Mouse (Mus musculus) lung, postnatal 14 days (tissue): ENCODE measurements around the gene Grb10.

ENCODE experiments used
- DNase-seq: peaks from one replicate; pipeline ENCODE4 v3.0.0; 2021

The Grb10 gene

GRCm38 (mm10) chr11:12032831-12033230, 5.7 kb downstream of the Grb10 start:
- no peak for DNase-seq

- DNase-seq: no peak
Measured at GRCm38 (mm10) chr11:12026638-12027037, 11.8 kb downstream of the Grb10 start.

- DNase-seq: peak; percentile 82
Measured at GRCm38 (mm10) chr11:12025756-12026593, 12.5 kb downstream of the Grb10 start.

- no peak for DNase-seq
Measured at GRCm38 (mm10) chr11:12025392-12025755, 13.1 kb downstream of the Grb10 start.

GRCm38 (mm10) chr11:12023051-12023450, 15.4 kb downstream of the Grb10 start:
- no peak for DNase-seq

GRCm38 (mm10) chr11:12019651-12020050, 18.8 kb downstream of the Grb10 start:
- DNase-seq: no peak

- DNase-seq: no peak
Measured at GRCm38 (mm10) chr11:12018604-12019003, 19.9 kb downstream of the Grb10 start.

- no peak for DNase-seq
Measured at GRCm38 (mm10) chr11:12010084-12010483, 28.4 kb downstream of the Grb10 start.

GRCm38 (mm10) chr11:12000293-12000910, 38.1 kb downstream of the Grb10 start:
- no peak for DNase-seq

GRCm38 (mm10) chr11:11998881-11999280, 39.6 kb downstream of the Grb10 start:
- DNase-seq: no peak

GRCm38 (mm10) chr11:11997045-11997444, 41.4 kb downstream of the Grb10 start:
- no peak for DNase-seq

- DNase-seq: no peak
Measured at GRCm38 (mm10) chr11:11995371-11995770, 43.1 kb downstream of the Grb10 start.

- DNase-seq: no peak
Measured at GRCm38 (mm10) chr11:11993807-11994206, 44.7 kb downstream of the Grb10 start.

- no peak for DNase-seq
Measured at GRCm38 (mm10) chr11:11993183-11993582, 45.3 kb downstream of the Grb10 start.

GRCm38 (mm10) chr11:11989850-11990249, 48.6 kb downstream of the Grb10 start:
- DNase-seq: no peak

- DNase-seq: no peak
Measured at GRCm38 (mm10) chr11:11987233-11987632, 51.2 kb downstream of the Grb10 start.

GRCm38 (mm10) chr11:11978611-11979197, 59.8 kb downstream of the Grb10 start:
- DNase-seq: no peak

GRCm38 (mm10) chr11:11974591-11975255, 63.8 kb downstream of the Grb10 start:
- DNase-seq: no peak

- peak; percentile 75 for DNase-seq
Measured at GRCm38 (mm10) chr11:11973366-11974014, 65.0 kb downstream of the Grb10 start.

GRCm38 (mm10) chr11:11972401-11973110, 65.9 kb downstream of the Grb10 start:
- no peak for DNase-seq

- no peak for DNase-seq
Measured at GRCm38 (mm10) chr11:11970246-11970645, 68.2 kb downstream of the Grb10 start.

- DNase-seq: peak; percentile 43
Measured at GRCm38 (mm10) chr11:11968830-11969229, 69.7 kb downstream of the Grb10 start.
